Mouse (Mus musculus) mature B cell (primary cell): Measurements from ENCODE around the gene Tdpoz3.
"Not testable (repeated sequence)": the region's sequence is repeated elsewhere in the genome, so short reads cannot be mapped to it uniquely, and the experiment has no call there.

Experiments used
- in situ Hi-C: fragments of 300-500 bp; cut with MboI; formaldehyde crosslinking; loops from 2 replicates; pipeline ENCODE4 v1.14.3; 2019

Tdpoz3 gene

GRCm38 (mm10) chr3:93825720-93826119 lies at the start of gene Tdpoz3:
Tdpoz3 (plus strand) TSS chr3:93826020.
- in situ Hi-C loops, result not testable (repeated sequence)

GRCm38 (mm10) chr3:93796098-93796497 lies 29.7 kb upstream of the Tdpoz3 start, which contains the start of gene Tdpoz4:
Tdpoz4 (plus strand) TSS chr3:93796398.
- in situ Hi-C loops, result not testable (repeated sequence)

- in situ Hi-C loops, result not testable (repeated sequence)
Measured at GRCm38 (mm10) chr3:93813341-93813740, 12.5 kb upstream of the Tdpoz3 start.

GRCm38 (mm10) chr3:93858957-93859356 lies 33.1 kb downstream of the Tdpoz3 start:
- in situ Hi-C loops, result not testable (repeated sequence)

- in situ Hi-C loops, result not testable (repeated sequence)
Measured at GRCm38 (mm10) chr3:93870635-93871034, 44.8 kb downstream of the Tdpoz3 start.
